Mouse (Mus musculus) spleen, adult 2 months (tissue): ENCODE measurements at regions not wholly inside any gene's neighbourhood (a gene's known extent, or its start where the extent isn't known, plus 50 kb on each side); places are given as distances from the start of the nearest gene placed in this dataset.

ENCODE experiments used
- CTCF ChIP-seq: fragments of 200-500 bp; IDR thresholded peaks from 2 replicates; pipeline ENCODE4 v1.5.1; 2011; ENCODE audit warnings: mild to moderate bottlenecking, inconsistent platforms; ENCODE audit not compliant: insufficient read depth, insufficient read length, insufficient replicate concordance; ENCODE audit errors: extremely low read depth
- POLR2A ChIP-seq: fragments of 200-500 bp; IDR thresholded peaks from 2 replicates; pipeline ENCODE4 v1.6.1; 2011; ENCODE audit warnings: low read depth, low read length, inconsistent platforms

DNA sequence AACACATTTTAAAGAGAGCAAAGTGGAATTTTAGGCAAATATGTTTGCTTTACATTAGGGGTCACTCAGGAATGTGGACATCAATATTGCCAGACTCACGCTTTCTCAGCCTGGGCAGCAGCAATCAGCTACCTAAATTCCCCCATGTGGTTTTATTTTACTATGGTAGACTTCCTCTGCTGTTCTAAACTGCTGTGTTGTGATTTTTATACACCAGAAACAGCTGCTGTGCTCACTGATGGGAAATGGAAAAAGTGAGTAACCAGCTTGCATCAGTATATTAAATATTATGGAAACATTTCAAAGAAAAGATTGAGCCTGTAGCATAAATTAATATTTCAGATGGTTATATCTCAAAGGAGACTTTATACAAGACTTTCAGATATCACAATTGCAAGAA lies 945.3 kb upstream of the B3galt2 start:
- TF ChIP-seq CTCF: no peak
- no peak for TF ChIP-seq POLR2A
